Mouse (Mus musculus): Measurements from ENCODE around the gene Atp6v0d1.

- no peak for TF ChIP-seq EP300 (IDR thresholded peaks at IDR 0.05; ENCODE audit: low read depth)
- TF ChIP-seq CTCF (IDR thresholded peaks at IDR 0.05; ENCODE audit: low read depth): no peak
Observed at GRCm38 (mm10) chr8:105542808-105543207, 23.0 kb downstream of the Atp6v0d1 start.
